Mouse (Mus musculus) gastrocnemius, adult 2 months (tissue): ENCODE measurements around the gene Sept10. TPM values are rescaled to one million over a fixed set of nuclear protein-coding genes. Genes with fewer than 3 reads are reported as not detected.
"Not testable (repeated sequence)": the region's sequence is repeated elsewhere in the genome, so short reads cannot be mapped to it uniquely, and the experiment has no call there.

Experiments
- DNase-seq: peaks from one replicate; pipeline ENCODE4 v3.0.0; 2022
- H3K27ac ChIP-seq: fragments of 200-600 bp; 2 replicates; pipeline ENCODE4 v1.8.1; 2022; ENCODE audit warnings: mild to moderate bottlenecking
- H3K4me3 ChIP-seq: fragments of 200-600 bp; 2 replicates; pipeline ENCODE4 v1.8.1; 2022; ENCODE audit warnings: mild to moderate bottlenecking, moderate library complexity
- CTCF ChIP-seq: fragments of 200-600 bp; IDR thresholded peaks from 2 replicates; pipeline ENCODE4 v1.8.1; 2022; ENCODE audit warnings: antibody characterized with exemption, mild to moderate bottlenecking, moderate library complexity
- intact Hi-C: fragments of 180-260 bp; cut with DNase I; formaldehyde crosslinking; loops from one replicate; pipeline ENCODE4 v1.15.1; 2025
- total RNA-seq, 2 experiments: library from RNA; stranded (reverse); gene quantifications; 2 replicates each; pipeline ENCODE4 v1.2.3; 2021

The Sept10 gene
- total RNA-seq, 2 experiments from 2014 or later = 6.0 to 7.6 TPM

GRCm38 (mm10) chr10:59114535-59115291, 106.9 kb downstream of the Sept10 start:
- intact Hi-C loops = no loop called here
- no peak for TF ChIP-seq CTCF
- peak; percentile 50 for DNase-seq
- Histone ChIP-seq H3K4me3 (peak overlapping the region; percentile 56), H3K27ac (peak overlapping the region; percentile 64)

GRCm38 (mm10) chr10:59113386-59113785, 108.3 kb downstream of the Sept10 start:
- no peak overlapping the region for H3K4me3 ChIP-seq
- DNase-seq = no peak
- intact Hi-C loops = no loop called here
- no peak for TF ChIP-seq CTCF
- H3K27ac ChIP-seq = no peak overlapping the region

- no peak for DNase-seq
- no peak overlapping the region for H3K27ac ChIP-seq
- no peak for TF ChIP-seq CTCF
- H3K4me3 ChIP-seq = no peak overlapping the region
- intact Hi-C loops = no loop called here
Observed at GRCm38 (mm10) chr10:59112755-59113154, 108.9 kb downstream of the Sept10 start.

GRCm38 (mm10) chr10:59110386-59110785, 111.3 kb downstream of the Sept10 start:
- no peak for TF ChIP-seq CTCF
- DNase-seq = no peak
- Histone ChIP-seq H3K27ac (no peak overlapping the region), H3K4me3 (no peak overlapping the region)
- intact Hi-C loops = no loop called here

- intact Hi-C loops = loop anchor here (1.0 to 2.0 kb wide), 2 partner anchors 41 to 184 kb away; no protein-coding TSS in a partner anchor
- TF ChIP-seq CTCF = peak; percentile 98; the same call in 1 of the 2 replicates
- Histone ChIP-seq H3K4me3 (no peak overlapping the region), H3K27ac (no peak overlapping the region)
- DNase-seq = peak; percentile 73
Observed at GRCm38 (mm10) chr10:59109015-59109414, 112.6 kb downstream of the Sept10 start.

GRCm38 (mm10) chr10:59106644-59107043, 115.0 kb downstream of the Sept10 start:
- no peak for DNase-seq
- Histone ChIP-seq H3K4me3 (no peak overlapping the region), H3K27ac (no peak overlapping the region)
- intact Hi-C loops = no loop called here
- TF ChIP-seq CTCF = no peak

- Histone ChIP-seq H3K27ac (no peak overlapping the region), H3K4me3 (no peak overlapping the region)
- DNase-seq = no peak
- TF ChIP-seq CTCF = no peak
- intact Hi-C loops = no loop called here
Observed at GRCm38 (mm10) chr10:59105885-59106284, 115.8 kb downstream of the Sept10 start.

GRCm38 (mm10) chr10:59104683-59105082, 117.0 kb downstream of the Sept10 start:
- Histone ChIP-seq H3K4me3 (no peak overlapping the region), H3K27ac (no peak overlapping the region)
- DNase-seq = no peak
- TF ChIP-seq CTCF = no peak
- intact Hi-C loops = no loop called here

- H3K27ac ChIP-seq, intact Hi-C loops, DNase-seq: not testable (repeated sequence)
Observed at GRCm38 (mm10) chr10:59103076-59103475, 118.6 kb downstream of the Sept10 start.

GRCm38 (mm10) chr10:59091988-59092387, 129.7 kb downstream of the Sept10 start:
- Histone ChIP-seq H3K4me3 (no peak overlapping the region), H3K27ac (no peak overlapping the region)
- no peak for TF ChIP-seq CTCF
- DNase-seq = no peak
- intact Hi-C loops = no loop called here

More at GRCm38 (mm10) chr10:59103076-59103475, 118.6 kb downstream of the Sept10 start:
- H3K4me3 ChIP-seq = not testable (repeated sequence)

Other genes with a start within 250 kb of the Sept10 start
- under 1 TPM; 0.75 to 0.77 TPM for gene Sowahc, start 106 bp upstream of the Sept10 start, total RNA-seq
- 10 to 100 TPM; 32.5 to 49.8 TPM for gene P4ha1, start 101.4 kb upstream of the Sept10 start, total RNA-seq
- 100 to 1,000 TPM; 149 to 171 TPM for gene Gm10273, start 173.8 kb upstream of the Sept10 start, total RNA-seq
- not detected for gene Pla2g12b, start 181.8 kb upstream of the Sept10 start, total RNA-seq
- under 1 TPM in 1 of 2 experiments, not detected in 1; 0.11 TPM for gene Oit3, start 219.9 kb upstream of the Sept10 start, total RNA-seq